In genomic region chr16:93915338-93915849, GRCm38 (mm10) we compare ENCODE assay signal across 9 mouse cellular contexts. TPM values are rescaled to one million over a fixed set of nuclear protein-coding genes. Genes with fewer than 3 reads are reported as not detected.
DNase-seq lines count a peak whose midpoint lies in the region; ATAC-seq and TF ChIP-seq lines count a peak whose summit lies in the region.
"Had no signal": no experiment of that assay in that cellular context is flagged by ENCODE, and none has a peak within 500 bp of the region (broad histone marks: within the 10 kb centered on the region; RNA-seq: fewer than 3 reads in every experiment).

No protein-coding gene starts in this region.

- TF ChIP-seq CTCF in thymus, adult 2 months (IDR thresholded peaks at IDR 0.05; ENCODE audit: borderline replicate concordance, control insufficient read depth, extremely low read depth, insufficient read depth, low read length, poor library complexity): peak; percentile 58; the same call in 1 of the 2 replicates

- TF ChIP-seq POLR2A in thymus, adult 2 months (IDR thresholded peaks at IDR 0.05; ENCODE audit: control insufficient read depth, extremely low read depth, insufficient read depth, low read length, poor library complexity): no peak

- peaks cover 13% of the 10 kb centered on the region for H3K4me1 ChIP-seq in thymus, adult 2 months (replicated peaks; ENCODE audit: control insufficient read depth, insufficient read depth, low read length)
- H3K4me1 ChIP-seq in intestine, embryonic 16.5 days (ENCODE audit: control insufficient read depth, insufficient read depth, low read length): peaks cover 9% of the 10 kb centered on the region; the same call in 1 of the 2 replicates

- H3K4me3 ChIP-seq in thymus, adult 2 months (ENCODE audit: control insufficient read depth, insufficient read depth, low read length): no peak overlapping the region
- no peak overlapping the region for H3K4me3 ChIP-seq in intestine, embryonic 16.5 days (ENCODE audit: low read length)
- H3K4me3 ChIP-seq: lung, embryonic 15.5 days had no signal

- no peak overlapping the region for H3K9ac ChIP-seq in intestine, embryonic 16.5 days (ENCODE audit: low read depth, low read length)
- H3K9ac ChIP-seq: lung, embryonic 15.5 days had no signal

- no peak overlapping the region for H3K27ac ChIP-seq in thymus, adult 2 months (ENCODE audit: control insufficient read depth, insufficient read depth, low read length)
- no peak overlapping the region for H3K27ac ChIP-seq in intestine, embryonic 16.5 days (ENCODE audit: low read length)
- H3K27ac ChIP-seq: lung, embryonic 15.5 days had no signal

- intact Hi-C loops in left cerebral cortex, postnatal 36 days (cut with DNase I): no loop called here
- intact Hi-C loops in left cerebral cortex, postnatal 4 days (cut with DNase I): loop anchor here (5.0 kb wide), 1 partner anchor 342 kb away; no protein-coding TSS in a partner anchor

- no peaks in the 10 kb centered on the region for H3K36me3 ChIP-seq in thymus, adult 2 months (ENCODE audit: control insufficient read depth, insufficient read depth, low read length)
- no peaks in the 10 kb centered on the region for H3K36me3 ChIP-seq in intestine, embryonic 16.5 days (ENCODE audit: control insufficient read depth, insufficient read depth, low read length)
- H3K36me3 ChIP-seq: lung, embryonic 15.5 days had no signal

- no peak overlapping the region for H3K4me2 ChIP-seq in intestine, embryonic 16.5 days (ENCODE audit: low read depth, low read length)
- H3K4me2 ChIP-seq: lung, embryonic 15.5 days had no signal

- no peaks in the 10 kb centered on the region for H3K9me3 ChIP-seq in intestine, embryonic 16.5 days (ENCODE audit: control insufficient read depth, low read length)
- H3K9me3 ChIP-seq: lung, embryonic 15.5 days had no signal

- WGBS in thymus, adult 2 months: 40% methylated on average over 10 of the region's 10 CpGs
- WGBS in intestine, embryonic 16.5 days: 53% methylated on average over 5 of the region's 10 CpGs

- ATAC-seq in intestine, embryonic 16.5 days: no peak

- DNase-seq in adrenal gland, postnatal 14 days: peak; percentile 70
- no peak for DNase-seq in adrenal gland, adult 8-10 months
- peak; percentile 17 to 34 for DNase-seq in left cerebral cortex, adult 18-20 months (ENCODE audit: low spot score in 2 of 2)
- DNase-seq in left cerebral cortex, postnatal 36 days (ENCODE audit: low spot score in 2 of 2): no peak
- peak; percentile 36 for DNase-seq in T-cell, adult 2 months (ENCODE audit: low spot score)
- peak; percentile 32 for DNase-seq in left cerebral cortex, postnatal 4 days
- DNase-seq in thymus, adult 2 months: peak; percentile 72

- H3K27me3 ChIP-seq in thymus, adult 2 months (ENCODE audit: control insufficient read depth, insufficient read depth, low read length): no peaks in the 10 kb centered on the region
- H3K27me3 ChIP-seq in intestine, embryonic 16.5 days (replicated peaks; ENCODE audit: control insufficient read depth, insufficient read depth, low read length): no peaks in the 10 kb centered on the region
- H3K27me3 ChIP-seq: lung, embryonic 15.5 days had no signal

RNA-seq across cellular contexts. Expression of gene Chaf1b, which starts 31.7 kb away (rescaled TPM):
- total RNA-seq in adrenal gland, postnatal 14 days (2021): 9.3 and 11.1 TPM in 2 replicates
- total RNA-seq in adrenal gland, adult 8-10 months (2022): 1 to 10 TPM; 1.7 to 3.4 (median 2.0) TPM
- total RNA-seq in left cerebral cortex, adult 18-20 months (2021): under 1 TPM; 0.37 to 0.63 TPM
- 1 to 10 TPM in 1 of 2 experiments, under 1 TPM in 1; 0.84 to 1.6 TPM for total RNA-seq in left cerebral cortex, postnatal 36 days (2021)
- 1 to 10 TPM; 7.6 to 8.2 TPM for total RNA-seq in left cerebral cortex, postnatal 4 days (2021)
- 28.8 and 34.3 TPM in 2 replicates for polyA plus RNA-seq in thymus, adult 2 months (2012; rRNA removed)
- polyA plus RNA-seq in intestine, embryonic 16.5 days (2015; fragmentation: Nextera tagmentation; extraction: Ambion mirVana): 45.1 and 53.5 TPM in 2 replicates

Comparison
In these comparisons a context has a peak if more than half of its experiments do, and no peak if none do; other contexts are left out.
1. DNase-seq: peak in adrenal gland, postnatal 14 days (single experiment), left cerebral cortex, adult 18-20 months (2 of 2), T-cell, adult 2 months (single experiment), left cerebral cortex, postnatal 4 days (single experiment) and thymus, adult 2 months (single experiment); none in adrenal gland, adult 8-10 months (single experiment) and left cerebral cortex, postnatal 36 days (0 of 2).